Mouse (Mus musculus) MN1 (cell line): Measurements from ENCODE around the gene Srsx.
"Not testable (repeated sequence)": the region's sequence is repeated elsewhere in the genome, so short reads cannot be mapped to it uniquely, and the experiment has no call there.

ENCODE experiments used
- DNase-seq: peaks from one replicate; pipeline ENCODE4 v3.0.0-alpha.2; 2016; ENCODE audit warnings: low spot score

Srsx gene

GRCm38 (mm10) chrX:123222381-123222780, at the start of gene Srsx:
Gene Srsx (minus strand): TSS chrX:123222481.
- DNase-seq = not testable (repeated sequence)

DNA sequence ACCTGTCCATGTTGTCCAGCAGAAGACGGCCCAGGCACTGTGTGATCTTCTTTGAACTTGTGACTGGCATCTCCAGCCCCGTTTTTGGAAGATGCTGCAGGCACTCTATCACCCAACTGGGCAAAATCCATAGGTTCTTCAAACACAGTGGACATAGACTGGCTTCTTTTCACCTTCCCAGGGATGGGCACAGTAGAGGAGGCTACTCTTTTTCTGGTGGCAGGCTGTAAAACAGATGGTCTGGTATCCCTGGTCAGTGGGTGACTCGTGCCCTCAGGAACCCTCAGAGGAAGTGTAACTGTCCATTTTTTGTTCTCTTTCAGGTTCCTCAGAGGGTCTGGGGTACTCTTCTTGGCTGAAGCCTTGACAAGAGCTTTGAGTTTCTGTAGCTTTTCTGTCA, 24.5 kb upstream of the Srsx start, which contains the start of gene Gm17577:
Gene Gm17577 (minus strand): TSS at position 101 of the 400 bp plus-strand sequence.
- not testable (repeated sequence) for DNase-seq
